Mouse (Mus musculus) forebrain, postnatal 0 days (tissue): Measurements from ENCODE around the gene Hdac4. TPM values are rescaled to one million over a fixed set of nuclear protein-coding genes. Genes with fewer than 3 reads are reported as not detected.

Experiments used
- ATAC-seq: fragments of 200-750 bp; cut with Nextera tagmentation; 2 replicates; pipeline ENCODE4 v1.8.0; 2017; ENCODE audit warnings: mild to moderate bottlenecking, moderate library complexity
- DNase-seq: peaks from one replicate; pipeline ENCODE4 v3.0.0-alpha.2; 2015
- H3K27ac ChIP-seq: fragments of 300-500 bp; sonication (generic); 2 replicates; pipeline ENCODE4 v1.5.1; 2014; ENCODE audit warnings: low read depth, mild to moderate bottlenecking, antibody characterized with exemption, low read length, moderate library complexity, mixed read lengths
- H3K27me3 ChIP-seq: fragments of 300-500 bp; sonication (generic); 2 replicates; pipeline ENCODE4 v1.6.1; 2014; ENCODE audit warnings: mild to moderate bottlenecking, low read length, mixed read lengths; ENCODE audit not compliant: insufficient read depth
- H3K36me3 ChIP-seq: fragments of 300-500 bp; sonication (generic); 2 replicates; pipeline ENCODE4 v1.6.1; 2014; ENCODE audit warnings: mild to moderate bottlenecking, moderate library complexity; ENCODE audit not compliant: insufficient read depth
- H3K4me1 ChIP-seq: fragments of 300-500 bp; sonication (generic); 2 replicates; pipeline ENCODE4 v1.6.1; 2014; ENCODE audit warnings: antibody characterized with exemption; ENCODE audit not compliant: insufficient read depth
- H3K4me2 ChIP-seq: fragments of 300-500 bp; sonication (generic); 2 replicates; pipeline ENCODE4 v1.6.1; 2014; ENCODE audit warnings: low read depth, mild to moderate bottlenecking, moderate library complexity
- H3K4me3 ChIP-seq: fragments of 300-500 bp; sonication (generic); 2 replicates; pipeline ENCODE4 v1.5.1; 2014; ENCODE audit warnings: low read depth, low read length, mixed read lengths
- H3K9ac ChIP-seq: fragments of 300-500 bp; sonication (generic); 2 replicates; pipeline ENCODE4 v1.6.1; 2014; ENCODE audit warnings: mild to moderate bottlenecking
- H3K9me3 ChIP-seq: fragments of 300-500 bp; sonication (generic); 2 replicates; pipeline ENCODE4 v1.6.1; 2016; ENCODE audit warnings: low read length
- CTCF ChIP-seq: sonication (generic); IDR thresholded peaks from 2 replicates; pipeline ENCODE4 v1.5.1; 2016; ENCODE audit warnings: antibody characterized with exemption, control low read depth, low read depth
- WGBS: fragments of 180-500 bp; shearing (Covaris S2); extraction: QIAGEN DNeasy Blood & Tissue Kit; methylation state at CpG from one replicate; pipeline ENCODE4 v1.1.7; 2014; 5-methylcytosine and 5-hydroxymethylcytosine counted together
- polyA plus RNA-seq: library from polyadenylated mRNA; unstranded; fragments of >200 nt; fragmentation: Nextera tagmentation; extraction: Ambion mirVana; gene quantifications from 2 replicates; pipeline ENCODE4 v1.2.1, GENCODE M21; 2015
- total RNA-seq: library from RNA; depleted of rRNA; stranded (reverse); fragments of >200 nt; gene quantifications from 2 replicates; pipeline ENCODE4 v1.2.3, GENCODE M21; 2014

Hdac4 gene
- total and polyA plus RNA-seq, 2 experiments from 2014 or later = 21.3 to 57.0 TPM

- Histone ChIP-seq H3K36me3 (peaks cover 7% of the 10 kb centered on the region; the same call in 1 of the 2 replicates), H3K4me2 (no peak overlapping the region), H3K4me3 (no peak overlapping the region), H3K9me3 (no peaks in the 10 kb centered on the region), H3K27me3 (no peaks in the 10 kb centered on the region), H3K4me1 (no peaks in the 10 kb centered on the region), H3K9ac (no peak overlapping the region), H3K27ac (no peak overlapping the region)
- ATAC-seq (no peak), DNase-seq (no peak)
- WGBS = 80% methylated on average over 6 of the region's 6 CpGs
- no peak for TF ChIP-seq CTCF
Observed at GRCm38 (mm10) chr1:92144868-92145534, 50.5 kb downstream of the Hdac4 start.

- peak; percentile 78 for ATAC-seq
- H3K36me3 ChIP-seq = peaks cover 7% of the 10 kb centered on the region; the same call in 1 of the 2 replicates
- no peak overlapping the region for H3K27ac ChIP-seq
Observed at GRCm38 (mm10) chr1:92143331-92143895, 52.1 kb downstream of the Hdac4 start.

GRCm38 (mm10) chr1:92142793-92143192 is 52.7 kb downstream of the Hdac4 start:
- Histone ChIP-seq H3K27me3 (no peaks in the 10 kb centered on the region), H3K36me3 (peaks cover 7% of the 10 kb centered on the region; the same call in 1 of the 2 replicates), H3K9ac (no peak overlapping the region), H3K4me2 (no peak overlapping the region), H3K4me3 (no peak overlapping the region), H3K27ac (no peak overlapping the region), H3K9me3 (no peaks in the 10 kb centered on the region), H3K4me1 (no peaks in the 10 kb centered on the region)
- 54% methylated on average over 4 of the region's 4 CpGs for WGBS
- DNase-seq (no peak), ATAC-seq (peak; percentile 53; the same call in 1 of the 2 replicates)
- TF ChIP-seq CTCF = no peak

More at GRCm38 (mm10) chr1:92143331-92143895, 52.1 kb downstream of the Hdac4 start:
- H3K4me1 ChIP-seq = no peaks in the 10 kb centered on the region
- no peak overlapping the region for H3K4me3 ChIP-seq
- H3K4me2 ChIP-seq = no peak overlapping the region
- TF ChIP-seq CTCF = no peak
- DNase-seq = peak; percentile 53
- no peaks in the 10 kb centered on the region for H3K9me3 ChIP-seq
- no peak overlapping the region for H3K9ac ChIP-seq
- H3K27me3 ChIP-seq = no peaks in the 10 kb centered on the region
- WGBS = 53% methylated on average over 6 of the region's 6 CpGs

- Histone ChIP-seq H3K4me2 (no peak overlapping the region), H3K36me3 (no peaks in the 10 kb centered on the region), H3K9ac (no peak overlapping the region), H3K9me3 (no peaks in the 10 kb centered on the region), H3K27me3 (no peaks in the 10 kb centered on the region), H3K27ac (no peak overlapping the region), H3K4me3 (no peak overlapping the region), H3K4me1 (0 out of 2 replicates have a peak, but pooled peaks cover 3% of the 10 kb centered on the region)
- ATAC-seq (no peak), DNase-seq (no peak)
- no peak for TF ChIP-seq CTCF
- WGBS = 96% methylated on average over 4 of the region's 4 CpGs
Observed at GRCm38 (mm10) chr1:92139001-92139400, 56.5 kb downstream of the Hdac4 start.

GRCm38 (mm10) chr1:92137136-92137848 is 58.2 kb downstream of the Hdac4 start:
- DNase-seq (peak; percentile 11), ATAC-seq (no peak)
- no peak overlapping the region for H3K27ac ChIP-seq

DNA sequence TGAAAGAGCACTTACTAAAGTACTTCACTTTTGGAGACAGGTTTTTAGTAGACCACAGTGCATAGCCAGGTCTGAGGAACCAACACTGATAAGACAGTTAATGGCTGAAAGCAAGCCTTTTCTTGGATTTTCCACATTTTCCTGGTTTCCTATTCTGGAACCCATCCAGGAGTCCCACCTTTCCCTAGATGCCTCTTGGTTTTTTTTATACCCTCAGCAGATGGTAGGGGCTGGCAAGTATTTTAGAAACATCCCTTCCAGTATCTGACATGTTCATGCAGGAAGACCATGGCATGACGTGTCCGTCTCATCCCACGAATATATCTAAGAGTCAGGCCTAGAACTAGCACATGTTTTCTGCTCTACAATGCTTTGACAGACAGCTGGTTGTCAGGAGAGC is 59.1 kb downstream of the Hdac4 start:
- 70% methylated on average over 3 of the region's 3 CpGs for WGBS
- H3K4me2 ChIP-seq = no peak overlapping the region

More at GRCm38 (mm10) chr1:92137136-92137848, 58.2 kb downstream of the Hdac4 start:
- WGBS = 75% methylated on average over 2 of the region's 2 CpGs
- TF ChIP-seq CTCF = no peak
- Histone ChIP-seq H3K4me1 (0 out of 2 replicates have a peak, but pooled peaks cover 3% of the 10 kb centered on the region), H3K9ac (no peak overlapping the region), H3K36me3 (no peaks in the 10 kb centered on the region), H3K9me3 (no peaks in the 10 kb centered on the region), H3K4me2 (no peak overlapping the region), H3K27me3 (no peaks in the 10 kb centered on the region), H3K4me3 (no peak overlapping the region)

More for the DNA sequence above, 59.1 kb downstream of the Hdac4 start:
- Histone ChIP-seq H3K4me3 (no peak overlapping the region), H3K9me3 (no peaks in the 10 kb centered on the region), H3K9ac (no peak overlapping the region), H3K36me3 (no peaks in the 10 kb centered on the region), H3K27ac (no peak overlapping the region), H3K27me3 (no peaks in the 10 kb centered on the region), H3K4me1 (0 out of 2 replicates have a peak, but pooled peaks cover 3% of the 10 kb centered on the region)
- no peak for DNase-seq
- no peak for TF ChIP-seq CTCF
- ATAC-seq = no peak
